Mouse (Mus musculus) erythroblast, embryonic 14.5 days (primary cell): Measurements from ENCODE around the gene Igfbpl1.

Experiments used
- GATA1 ChIP-seq: IDR thresholded peaks from 2 replicates; pipeline ENCODE4 v1.6.1; 2012; ENCODE audit warnings: low read length, inconsistent platforms, mixed read lengths
- TAL1 ChIP-seq: IDR thresholded peaks from 3 replicates; pipeline ENCODE4 v1.6.1; 2012; ENCODE audit warnings: low read length, inconsistent platforms, mixed read lengths

GRCm38 (mm10) chr4:45867416-45867815 is 40.7 kb upstream of the Igfbpl1 start:
- TF ChIP-seq GATA1: no peak
- no peak for TF ChIP-seq TAL1
